Mouse (Mus musculus): ENCODE data around the gene Glrx5. TPM values are rescaled to one million over a fixed set of nuclear protein-coding genes. Genes with fewer than 3 reads are reported as not detected.
A peak's percentile ranks its signal among the peaks of the same experiment; 100 is the strongest.

Glrx5 gene
- polyA plus RNA-seq, 1 experiment = 131 TPM

DNA sequence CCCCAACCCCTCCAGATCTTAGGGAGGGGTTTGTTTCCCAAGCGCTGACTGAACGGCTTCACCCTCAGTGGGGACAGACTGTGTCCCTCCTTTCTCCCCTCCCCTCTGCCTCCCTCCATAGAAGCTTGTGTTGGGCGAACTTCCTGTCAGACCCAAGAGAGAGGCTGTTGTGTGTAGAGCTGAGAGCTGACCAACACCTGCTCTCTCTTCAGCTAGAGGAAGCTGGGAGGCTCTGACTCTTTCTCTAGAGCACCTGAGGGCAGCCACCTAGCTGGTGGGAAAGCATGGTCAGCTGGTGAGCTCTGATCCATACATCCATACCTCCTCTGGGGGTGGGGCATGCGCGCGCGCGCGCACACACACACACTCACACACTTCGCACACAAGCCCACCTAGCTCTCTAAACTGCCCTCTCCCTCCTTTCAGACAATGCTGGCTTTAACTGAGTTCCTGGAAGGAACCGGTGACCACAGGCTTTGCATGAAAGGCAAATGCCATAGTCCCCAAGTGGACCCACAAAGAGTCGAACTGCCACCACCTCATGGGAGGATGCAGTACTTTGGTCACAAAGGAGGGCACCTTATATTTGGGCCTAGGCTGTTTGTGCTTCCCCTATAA, 37.1 kb upstream of the Glrx5 start:
- Histone ChIP-seq H3K36me3 (replicated peaks; ENCODE audit: low read length) (peaks cover 78% of the 10 kb centered on the region), H3K4me1 (peaks cover 99% of the 10 kb centered on the region), H3K9me3 (no peaks in the 10 kb centered on the region), H3K4me3 (replicated peaks) (no peak overlapping the region), H3K27me3 (replicated peaks) (peaks cover 6% of the 10 kb centered on the region)
- TF ChIP-seq GATA1 (IDR thresholded peaks at IDR 0.05; ENCODE audit: borderline replicate concordance, low read length) (no peak), FLI1 (IDR thresholded peaks at IDR 0.05; ENCODE audit: low read length) (no peak)

- TF ChIP-seq FLI1 (IDR thresholded peaks at IDR 0.05; ENCODE audit: low read length) = no peak
- TF ChIP-seq GATA1 (IDR thresholded peaks at IDR 0.05; ENCODE audit: borderline replicate concordance, low read length) = no peak
Observed at GRCm38 (mm10) chr12:104996012-104996728, 36.3 kb upstream of the Glrx5 start.

GRCm38 (mm10) chr12:104997159-104997558, 35.3 kb upstream of the Glrx5 start:
- H3K4me3 ChIP-seq (replicated peaks) = no peak overlapping the region
- no peak for TF ChIP-seq FLI1 (IDR thresholded peaks at IDR 0.05; ENCODE audit: low read length)
- no peak for TF ChIP-seq GATA1 (IDR thresholded peaks at IDR 0.05; ENCODE audit: borderline replicate concordance, low read length)
- H3K4me1 ChIP-seq = peaks cover 99% of the 10 kb centered on the region
- H3K27me3 ChIP-seq (replicated peaks) = peaks cover 6% of the 10 kb centered on the region
- no peaks in the 10 kb centered on the region for H3K9me3 ChIP-seq
- H3K36me3 ChIP-seq (replicated peaks; ENCODE audit: low read length) = peaks cover 73% of the 10 kb centered on the region

More at GRCm38 (mm10) chr12:104996012-104996728, 36.3 kb upstream of the Glrx5 start:
- H3K4me3 ChIP-seq (replicated peaks) = peak overlapping the region; percentile 9
- H3K36me3 ChIP-seq (replicated peaks; ENCODE audit: low read length) = peaks cover 72% of the 10 kb centered on the region
- peaks cover 6% of the 10 kb centered on the region for H3K27me3 ChIP-seq (replicated peaks)
- H3K4me1 ChIP-seq = peaks cover 99% of the 10 kb centered on the region
- no peaks in the 10 kb centered on the region for H3K9me3 ChIP-seq

DNA sequence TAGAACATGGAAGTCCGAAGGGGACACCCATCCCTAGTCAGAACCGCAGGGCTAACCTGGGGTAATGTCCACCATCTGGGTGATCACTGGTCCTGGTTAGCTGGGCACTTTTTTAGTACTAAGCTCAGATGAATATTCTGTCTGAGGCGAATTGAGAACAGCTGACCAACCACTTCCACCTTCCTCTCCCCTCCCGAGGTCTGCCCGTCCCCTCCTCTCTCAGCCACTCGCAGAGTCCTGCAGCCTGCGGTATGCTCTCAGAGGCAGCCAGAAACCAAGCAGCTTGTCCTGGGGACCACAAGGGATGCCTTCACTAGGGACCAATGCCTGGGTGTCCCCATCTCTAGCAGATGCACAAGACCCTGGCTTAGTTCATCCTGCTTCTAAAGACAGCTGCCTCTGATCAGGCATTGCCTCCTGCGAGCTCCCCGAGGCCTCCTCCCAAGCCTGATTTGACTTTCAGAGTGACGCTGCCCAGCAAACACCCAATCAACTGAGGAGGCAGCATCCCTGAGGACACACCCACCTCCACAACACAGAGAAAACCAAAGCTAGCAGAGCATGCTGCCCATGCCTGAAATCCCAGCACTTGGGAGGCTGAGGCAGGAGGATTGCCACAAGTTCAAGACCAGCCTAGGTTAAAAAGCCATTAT, 34.7 kb upstream of the Glrx5 start:
- TF ChIP-seq GATA1 (IDR thresholded peaks at IDR 0.05; ENCODE audit: borderline replicate concordance, low read length) (no peak), FLI1 (IDR thresholded peaks at IDR 0.05; ENCODE audit: low read length) (no peak)
- Histone ChIP-seq H3K27me3 (replicated peaks) (peaks cover 6% of the 10 kb centered on the region), H3K4me1 (peaks cover 99% of the 10 kb centered on the region), H3K36me3 (replicated peaks; ENCODE audit: low read length) (peaks cover 73% of the 10 kb centered on the region), H3K4me3 (replicated peaks) (peak overlapping the region; percentile 64), H3K9me3 (no peaks in the 10 kb centered on the region)

GRCm38 (mm10) chr12:104998541-104998940, 33.9 kb upstream of the Glrx5 start:
- TF ChIP-seq FLI1 (IDR thresholded peaks at IDR 0.05; ENCODE audit: low read length) (no peak), GATA1 (IDR thresholded peaks at IDR 0.05; ENCODE audit: borderline replicate concordance, low read length) (no peak)
- H3K4me3 ChIP-seq (replicated peaks) = no peak overlapping the region
- no peaks in the 10 kb centered on the region for H3K9me3 ChIP-seq
- peaks cover 100% of the 10 kb centered on the region for H3K4me1 ChIP-seq
- peaks cover 73% of the 10 kb centered on the region for H3K36me3 ChIP-seq (replicated peaks; ENCODE audit: low read length)
- peaks cover 6% of the 10 kb centered on the region for H3K27me3 ChIP-seq (replicated peaks)

DNA sequence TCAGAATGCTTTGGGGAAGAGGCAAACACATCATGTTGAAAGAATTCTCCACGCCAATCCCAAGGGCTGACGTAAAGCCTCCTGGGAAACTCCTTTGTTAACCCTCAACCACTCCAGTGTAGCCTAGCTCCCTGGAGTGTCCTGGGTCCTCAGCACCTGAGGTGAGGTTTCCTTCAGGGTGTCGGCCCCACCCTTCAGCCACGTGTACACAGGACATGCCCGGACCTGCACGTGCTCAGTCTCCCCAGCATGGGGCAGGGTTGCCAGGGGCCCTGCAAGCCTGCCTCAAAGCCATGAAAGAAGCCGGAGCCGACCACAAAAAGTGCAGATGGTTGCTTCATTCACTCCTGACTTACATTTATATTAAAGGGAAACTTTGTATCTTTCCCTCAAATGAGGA, 33.3 kb upstream of the Glrx5 start:
- H3K36me3 ChIP-seq (replicated peaks; ENCODE audit: low read length) = peaks cover 69% of the 10 kb centered on the region

DNA sequence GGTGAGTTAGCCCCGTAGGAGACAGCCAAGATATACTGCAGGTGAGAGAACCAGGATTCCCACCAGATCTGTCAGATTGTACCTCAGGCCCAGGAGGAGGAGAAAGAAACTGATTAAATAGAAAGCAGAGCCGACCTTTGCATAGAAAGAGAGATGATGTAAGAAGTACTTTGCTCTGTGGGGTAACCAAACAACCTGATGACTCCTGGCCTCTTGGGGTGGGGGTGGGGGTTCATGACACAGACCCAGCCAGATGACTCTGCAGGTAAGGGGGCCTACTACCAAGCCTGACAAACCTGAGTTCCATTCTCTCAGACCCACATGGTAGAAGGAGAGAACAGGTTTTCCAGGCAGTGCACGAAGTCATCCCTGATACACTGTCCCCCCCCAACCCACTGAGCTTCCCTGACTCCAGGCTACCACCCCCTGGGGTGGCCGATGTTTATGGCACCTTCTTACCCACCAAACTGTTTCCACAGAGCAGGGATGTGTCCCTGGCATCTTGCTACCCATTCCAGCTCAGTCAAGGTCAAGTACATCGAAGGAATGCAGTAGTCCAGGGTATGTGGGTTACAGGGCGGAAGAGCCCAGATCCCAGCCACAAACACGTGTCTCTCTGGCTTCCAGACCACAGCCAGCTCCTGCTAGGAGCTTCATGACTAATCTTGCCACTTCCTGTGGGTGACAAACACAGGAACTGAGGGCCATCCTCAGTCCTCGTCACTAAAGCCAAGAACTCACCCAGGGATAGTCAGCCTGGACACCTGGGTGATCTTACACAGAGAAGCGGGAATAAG, 31.8 kb upstream of the Glrx5 start:
- Histone ChIP-seq H3K27me3 (replicated peaks) (peaks cover 6% of the 10 kb centered on the region), H3K4me1 (peaks cover 100% of the 10 kb centered on the region), H3K4me3 (replicated peaks) (peak overlapping the region; percentile 81), H3K36me3 (replicated peaks; ENCODE audit: low read length) (peaks cover 68% of the 10 kb centered on the region), H3K9me3 (no peaks in the 10 kb centered on the region)
- peak; percentile 77; the same call in 1 of the 2 replicates for TF ChIP-seq FLI1 (IDR thresholded peaks at IDR 0.05; ENCODE audit: low read length)
- TF ChIP-seq GATA1 (IDR thresholded peaks at IDR 0.05; ENCODE audit: borderline replicate concordance, low read length) = no peak

More for the DNA sequence above, 33.3 kb upstream of the Glrx5 start:
- peaks cover 6% of the 10 kb centered on the region for H3K27me3 ChIP-seq (replicated peaks)
- H3K9me3 ChIP-seq = no peaks in the 10 kb centered on the region
- no peak for TF ChIP-seq FLI1 (IDR thresholded peaks at IDR 0.05; ENCODE audit: low read length)
- no peak for TF ChIP-seq GATA1 (IDR thresholded peaks at IDR 0.05; ENCODE audit: borderline replicate concordance, low read length)
- H3K4me3 ChIP-seq (replicated peaks) = peak overlapping the region; percentile 19
- peaks cover 100% of the 10 kb centered on the region for H3K4me1 ChIP-seq

GRCm38 (mm10) chr12:105001317-105001716, 31.2 kb upstream of the Glrx5 start:
- H3K27me3 ChIP-seq (replicated peaks) = peaks cover 6% of the 10 kb centered on the region
- peaks cover 100% of the 10 kb centered on the region for H3K4me1 ChIP-seq
- no peaks in the 10 kb centered on the region for H3K9me3 ChIP-seq
- TF ChIP-seq FLI1 (IDR thresholded peaks at IDR 0.05; ENCODE audit: low read length) (no peak), GATA1 (IDR thresholded peaks at IDR 0.05; ENCODE audit: borderline replicate concordance, low read length) (no peak)
- peak overlapping the region; percentile 81 for H3K4me3 ChIP-seq (replicated peaks)
- peaks cover 65% of the 10 kb centered on the region for H3K36me3 ChIP-seq (replicated peaks; ENCODE audit: low read length)
